Mouse (Mus musculus) mouse embryonic stem cell (cell line): ENCODE measurements around the gene Cdh9.

Experiments
- in situ Hi-C, 2 experiments: fragments of 300-500 bp; cut with MboI; formaldehyde crosslinking; loops; 1 replicate in 1 of 2; 3 replicates in 1 of 2; pipeline ENCODE4 v1.14.3; 2019 to 2020; ENCODE audit warnings: low sequenced_read_pairs in 2 of 2, low pct_unique_long_range_greater_than_20kb in 1 of 2, mixed read lengths in 1 of 2; ENCODE audit not compliant: unreplicated experiment in 1 of 2

The Cdh9 gene

DNA sequence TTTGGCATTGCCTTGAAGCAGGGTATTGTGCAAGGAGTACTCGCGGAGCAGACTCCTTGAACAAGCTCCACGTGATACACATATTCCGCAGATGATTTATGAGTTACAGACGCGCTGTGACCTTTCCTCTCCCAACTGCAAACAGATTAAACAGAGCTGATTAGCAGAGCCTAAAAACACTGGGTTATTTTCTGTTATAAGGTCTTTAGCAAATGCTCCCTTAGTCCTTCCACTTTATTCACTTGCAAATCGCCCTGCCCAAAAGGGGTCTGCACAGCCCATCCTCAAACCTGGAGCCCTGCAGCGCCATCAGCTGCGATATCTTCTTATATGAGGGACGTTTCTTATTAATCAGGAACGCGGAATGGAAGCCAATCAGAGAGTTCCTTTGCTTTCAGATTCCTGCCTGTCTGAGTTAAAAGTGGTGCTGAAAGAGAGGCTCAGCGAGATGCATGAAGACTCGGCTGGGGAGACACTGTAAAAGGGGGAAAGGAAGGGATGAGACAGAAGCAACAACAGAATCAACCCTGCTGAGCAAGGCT is at the start of gene Cdh9:
Cdh9 (plus strand) TSS at position 287 of the 542 bp plus-strand sequence.
- in situ Hi-C loops = no loop called here

DNA sequence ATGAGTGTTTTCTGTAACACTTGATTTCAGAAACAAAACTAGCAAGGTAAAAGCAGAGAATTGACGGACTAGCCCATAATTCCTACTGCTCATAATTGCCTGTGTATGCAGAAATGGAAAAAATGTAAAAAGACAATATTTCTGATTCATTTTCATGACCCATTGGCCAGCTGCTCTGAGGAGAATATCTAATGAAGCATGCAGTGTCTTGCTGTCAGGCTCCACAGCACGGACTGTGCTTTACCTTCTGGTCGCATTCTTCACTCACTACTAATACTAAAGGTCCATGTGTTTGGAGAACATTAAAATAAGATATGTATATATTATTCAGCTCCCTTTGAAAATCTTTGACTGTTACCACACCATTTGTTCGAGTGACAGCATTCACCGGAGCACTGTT is 49.5 kb upstream of the Cdh9 start:
- in situ Hi-C loops = no loop called here

DNA sequence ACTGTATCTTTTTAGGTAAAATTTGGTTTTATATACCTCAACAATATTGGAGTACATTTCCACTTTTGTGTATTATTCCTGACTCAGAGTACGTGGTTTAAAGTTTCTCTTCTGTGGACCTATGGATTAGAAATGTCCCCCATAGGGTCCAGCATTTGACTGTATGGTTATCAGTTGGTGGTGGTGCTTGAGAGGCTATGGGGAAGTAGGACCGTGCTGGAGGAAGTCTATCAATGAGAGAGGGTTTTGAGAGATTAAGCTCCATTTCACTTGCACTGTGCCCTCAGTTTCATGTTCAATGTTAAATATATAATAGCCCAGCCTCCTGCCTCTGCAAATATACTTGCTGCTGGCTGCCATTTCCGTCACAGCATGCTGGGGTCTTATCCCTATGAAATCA is 28.7 kb upstream of the Cdh9 start:
- in situ Hi-C loops = no loop called here

- in situ Hi-C loops = no loop called here
Observed at GRCm38 (mm10) chr15:16702340-16702739, 26.2 kb upstream of the Cdh9 start.

- in situ Hi-C loops = no loop called here
Observed at GRCm38 (mm10) chr15:16739088-16739487, 10.5 kb downstream of the Cdh9 start.

- in situ Hi-C loops = no loop called here
Observed at GRCm38 (mm10) chr15:16746672-16747071, 18.1 kb downstream of the Cdh9 start.

DNA sequence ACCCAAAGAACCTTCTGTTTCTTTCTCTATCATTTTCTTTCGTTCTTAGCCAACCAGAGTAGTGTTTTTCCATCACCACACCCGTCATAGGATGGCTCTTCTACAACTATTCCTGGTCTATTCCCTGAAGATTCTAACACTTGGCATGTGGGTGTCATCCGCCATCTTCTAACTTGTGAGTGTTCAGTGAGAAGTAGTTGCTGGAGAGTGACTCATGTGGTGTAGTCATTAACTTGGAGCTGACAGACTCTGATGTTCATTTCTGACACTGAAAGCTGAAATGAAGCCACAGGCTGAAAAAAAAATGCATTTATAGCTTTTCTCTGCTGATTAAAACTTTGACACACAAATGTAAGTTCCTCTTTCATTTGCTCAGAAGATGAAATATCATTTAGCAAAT is 34.7 kb downstream of the Cdh9 start:
- in situ Hi-C loops = no loop called here

GRCm38 (mm10) chr15:16784575-16784974 is 56.0 kb downstream of the Cdh9 start:
- in situ Hi-C loops = no loop called here

DNA sequence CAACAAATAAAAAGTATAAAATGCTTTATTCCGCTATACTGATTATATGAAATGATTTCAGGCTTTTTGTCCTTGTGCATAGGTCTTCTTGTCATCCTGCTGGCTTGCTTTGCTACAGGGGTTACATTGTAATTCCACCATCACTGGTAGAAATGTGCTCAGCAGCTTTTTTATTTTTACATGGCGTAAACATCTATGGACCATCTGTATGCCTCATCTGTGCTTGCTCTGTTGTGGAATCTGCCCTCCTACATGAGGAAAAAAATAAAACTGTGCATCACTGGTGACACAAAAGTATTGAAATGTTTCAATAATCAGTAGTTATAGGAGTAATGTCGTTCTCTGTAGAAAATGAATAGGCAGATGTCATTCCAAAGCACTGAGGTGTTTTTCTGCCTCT is 64.3 kb downstream of the Cdh9 start:
- in situ Hi-C loops = no loop called here

GRCm38 (mm10) chr15:16801302-16801701 is 72.7 kb downstream of the Cdh9 start:
- in situ Hi-C loops = no loop called here

DNA sequence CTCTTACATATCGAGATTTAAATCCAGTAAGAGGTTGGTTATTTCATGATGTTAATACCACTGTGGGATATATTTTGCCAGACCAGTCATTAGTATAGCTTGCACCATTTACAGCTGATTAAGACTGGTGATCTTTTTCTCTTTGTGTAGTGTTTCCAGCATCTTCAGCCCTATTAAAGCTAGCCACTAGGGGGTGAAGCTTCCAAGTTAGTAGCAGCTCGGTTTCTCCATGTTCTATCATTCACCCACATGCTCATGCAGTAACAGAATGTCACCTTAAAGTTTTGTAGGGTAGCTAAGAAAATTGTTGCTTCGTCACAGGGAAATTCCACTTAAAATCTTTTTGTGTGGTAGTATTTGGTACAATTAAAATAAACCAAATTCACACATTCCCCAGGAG is 82.2 kb downstream of the Cdh9 start:
- in situ Hi-C loops = no loop called here

DNA sequence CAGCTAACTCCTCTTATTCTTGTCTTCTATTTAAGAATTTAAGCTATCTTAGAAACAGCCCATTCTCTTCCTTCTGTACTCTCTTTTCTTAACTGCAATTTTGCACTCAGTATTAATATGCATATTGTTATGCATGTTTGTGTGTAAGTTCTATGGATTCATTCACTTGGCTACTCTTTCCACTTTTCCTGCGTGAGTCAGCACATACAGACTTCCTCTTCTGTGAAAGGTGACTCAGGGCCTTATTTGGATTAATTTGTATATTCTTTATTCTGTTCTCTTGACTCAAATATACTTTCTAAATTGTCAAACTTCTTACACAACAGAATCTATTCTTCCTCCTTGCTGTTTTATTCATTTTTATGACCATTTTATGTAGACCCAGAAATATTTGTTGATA is 85.5 kb downstream of the Cdh9 start:
- in situ Hi-C loops = no loop called here

GRCm38 (mm10) chr15:16834761-16835160 is 106.2 kb downstream of the Cdh9 start:
- in situ Hi-C loops = no loop called here

DNA sequence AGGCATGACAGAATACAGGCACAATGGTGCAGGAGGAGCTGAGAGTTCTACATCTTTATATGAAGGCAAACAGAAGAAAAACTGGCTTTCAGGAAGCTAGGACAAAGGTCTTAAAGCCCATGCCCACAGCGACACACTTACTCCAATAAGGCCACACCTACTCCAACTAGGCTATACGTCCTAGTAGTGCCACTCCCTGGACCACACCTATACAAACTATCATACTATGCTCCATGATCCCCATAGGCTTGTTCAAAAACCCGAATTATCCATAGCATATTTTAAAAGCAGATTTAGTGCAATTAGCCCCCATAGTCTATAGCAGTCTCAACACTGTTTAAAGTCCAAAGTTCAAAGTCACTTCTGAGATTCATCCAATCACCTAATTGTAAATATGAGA is 154.0 kb downstream of the Cdh9 start:
- in situ Hi-C loops = no loop called here

DNA sequence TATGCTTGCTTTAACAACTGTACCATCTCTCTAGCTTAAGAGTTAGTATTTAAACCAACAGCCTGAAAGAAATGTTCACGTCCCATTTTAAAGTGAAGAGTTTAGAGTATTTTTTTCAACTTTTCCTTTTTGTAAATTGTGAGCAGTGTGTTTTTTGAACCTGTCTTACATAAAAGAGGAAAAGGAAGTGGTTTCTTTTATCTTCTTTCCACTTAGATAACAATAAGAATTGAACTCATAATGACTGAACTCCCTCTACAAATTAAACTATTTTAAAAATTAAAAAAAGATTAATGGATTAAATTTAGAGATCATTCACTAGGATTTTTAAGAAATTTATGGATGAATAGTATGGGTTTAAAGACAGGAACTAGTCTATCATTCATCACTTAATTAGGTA is 168.1 kb downstream of the Cdh9 start:
- in situ Hi-C loops = no loop called here
